Mouse (Mus musculus) thymus, postnatal 0 days (tissue): ENCODE results near the gene Tnni3k. TPM values are rescaled to one million over a fixed set of nuclear protein-coding genes. Genes with fewer than 3 reads are reported as not detected.

ENCODE experiments used
- DNase-seq: peaks from one replicate; pipeline ENCODE4 v3.0.0-alpha.2; 2015; ENCODE audit warnings: low spot score
- polyA plus RNA-seq: library from polyadenylated mRNA; unstranded; fragments of >200 nt; fragmentation: Nextera tagmentation; extraction: Ambion mirVana; gene quantifications from 2 replicates; pipeline ENCODE4 v1.2.1, GENCODE M21; 2015

Gene Tnni3k
- 0.20 TPM in 1 of 2 replicates, not detected in the other for polyA plus RNA-seq

DNA sequence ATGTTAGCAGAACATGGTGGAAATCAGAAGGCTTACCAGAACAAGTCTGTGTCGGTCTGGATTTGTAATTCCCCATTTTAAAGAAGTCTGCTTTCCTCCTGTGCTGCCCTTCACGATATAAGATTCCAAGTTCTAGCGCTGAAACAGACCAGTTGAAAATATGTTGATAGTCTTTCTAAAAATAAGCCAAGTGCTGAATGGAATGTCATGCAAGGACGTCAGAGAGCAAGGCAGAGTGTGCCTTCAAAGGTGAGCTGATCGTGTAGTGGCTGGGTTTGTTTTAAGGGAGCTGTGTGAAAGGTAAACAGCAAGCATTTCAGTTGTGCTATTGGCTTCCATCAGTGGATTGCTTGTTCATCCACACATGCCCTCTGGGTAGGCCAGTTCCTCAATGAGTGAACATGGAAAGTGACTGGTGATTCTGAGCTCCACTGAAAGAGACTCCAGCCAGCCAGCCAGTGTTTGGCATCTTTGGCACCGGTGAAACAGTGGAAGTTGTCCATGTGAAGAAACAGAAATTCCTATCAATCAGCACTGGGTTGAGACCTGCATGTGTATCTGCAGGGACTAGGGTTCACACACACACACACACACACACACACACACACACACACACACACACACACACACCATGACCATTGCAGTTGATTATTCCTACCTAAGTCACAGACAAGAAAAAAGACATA lies at the start of gene Tnni3k:
Gene Tnni3k (minus strand): TSS at position 177 of the 686 bp plus-strand sequence.
- no peak for DNase-seq

GRCm38 (mm10) chr3:155099266-155099665 lies 44.1 kb upstream of the Tnni3k start:
- DNase-seq: no peak

GRCm38 (mm10) chr3:155093116-155093956 lies 38.1 kb upstream of the Tnni3k start, which contains the start of the genes Fpgt and Lrriq3:
Fpgt (minus strand) TSS chr3:155093403.
Lrriq3 (plus strand) TSS chr3:155093434.
- peak; percentile 92 for DNase-seq

- DNase-seq: no peak
These were observed 36.9 kb upstream of the Tnni3k start for GRCm38 (mm10) chr3:155092081-155092480.

DNA sequence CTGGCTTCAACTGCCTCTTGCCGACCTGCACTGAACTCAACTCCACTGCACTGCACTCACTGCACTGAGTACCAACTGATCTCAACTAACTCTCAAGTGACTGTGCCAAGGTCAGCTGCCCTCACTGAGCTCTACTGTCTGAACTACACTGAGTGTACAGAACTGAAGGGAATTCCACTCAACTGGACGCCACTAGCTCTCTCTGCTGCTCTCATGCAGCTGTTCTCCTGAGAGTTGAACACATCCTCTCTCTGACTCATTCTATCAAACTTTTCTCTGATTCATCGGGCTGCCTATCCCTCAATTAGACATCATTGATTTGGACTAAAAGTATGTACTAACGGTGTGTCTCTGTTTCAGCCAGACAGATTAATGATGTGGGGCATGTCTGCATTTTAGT lies 22.7 kb upstream of the Tnni3k start:
- DNase-seq: no peak

DNA sequence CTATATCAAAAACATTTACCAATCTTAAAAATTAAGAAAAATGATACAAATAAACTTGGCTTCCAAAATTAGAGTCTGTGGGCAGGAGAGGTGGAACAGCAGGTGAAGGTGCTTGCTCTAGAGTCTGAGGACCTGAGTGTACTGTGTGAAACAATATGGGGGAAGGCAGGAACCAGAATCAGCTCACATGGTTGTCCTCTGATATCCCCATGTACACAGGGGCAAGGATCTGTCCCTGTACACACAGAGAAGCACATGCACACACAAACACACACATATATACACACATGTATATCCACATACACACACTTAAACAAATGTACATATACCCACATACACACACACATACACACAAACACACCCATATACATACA lies 4.2 kb upstream of the Tnni3k start:
- no peak for DNase-seq

DNA sequence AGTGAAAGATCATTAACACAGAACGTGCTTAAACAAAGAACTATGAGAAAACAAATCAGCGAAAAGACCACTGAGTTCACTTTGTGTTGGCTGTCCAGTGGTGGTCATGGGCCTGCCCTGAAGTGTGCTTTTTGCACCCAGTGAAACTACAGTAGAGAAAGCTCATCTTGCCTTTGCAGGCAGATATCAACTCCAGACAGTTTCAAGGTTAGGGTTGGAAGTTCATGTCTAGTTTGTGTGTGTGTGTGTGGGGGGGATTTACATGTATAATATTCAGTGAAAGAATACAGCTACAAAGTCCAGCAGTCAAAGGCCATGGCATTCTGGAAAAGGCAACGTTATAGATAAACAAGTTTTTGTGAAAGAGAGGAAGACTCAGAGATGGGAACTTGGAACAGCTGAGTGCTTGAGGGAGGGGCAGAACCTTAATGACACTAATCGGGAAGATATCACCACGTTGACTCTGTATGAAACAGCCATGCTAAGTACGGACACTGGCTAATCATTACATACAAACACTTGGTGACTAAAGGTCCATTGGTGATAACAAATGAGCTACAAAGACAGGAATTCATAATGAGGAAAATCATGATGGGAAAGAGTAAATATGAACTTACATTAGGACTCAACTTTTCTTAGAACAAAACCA lies 3.7 kb upstream of the Tnni3k start:
- DNase-seq: no peak

GRCm38 (mm10) chr3:155057566-155057965 lies 2.4 kb upstream of the Tnni3k start:
- no peak for DNase-seq

GRCm38 (mm10) chr3:155056606-155057005 lies 1.4 kb upstream of the Tnni3k start:
- DNase-seq: no peak

DNA sequence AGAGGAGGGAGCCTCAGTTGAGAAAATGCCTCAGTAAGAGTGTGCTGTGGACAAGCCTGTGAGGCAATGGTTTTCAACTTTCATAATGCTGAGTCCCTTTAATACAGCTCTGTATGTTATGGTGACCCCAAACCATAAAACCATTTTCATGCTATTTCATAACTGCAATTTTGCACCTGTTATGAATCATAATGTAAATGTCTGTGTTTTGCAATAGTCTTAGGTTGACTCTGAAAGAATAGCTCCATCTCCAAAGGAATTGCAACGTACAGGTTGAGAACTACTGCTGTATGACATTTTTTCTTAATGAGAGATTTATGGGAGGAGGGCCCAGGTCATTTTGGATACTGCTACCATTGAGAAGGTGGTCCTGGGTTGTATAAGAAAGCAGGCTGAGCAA lies 2.0 kb downstream of the Tnni3k start:
- no peak for DNase-seq

- no peak for DNase-seq
These were observed 3.2 kb downstream of the Tnni3k start for GRCm38 (mm10) chr3:155052021-155052420.

DNA sequence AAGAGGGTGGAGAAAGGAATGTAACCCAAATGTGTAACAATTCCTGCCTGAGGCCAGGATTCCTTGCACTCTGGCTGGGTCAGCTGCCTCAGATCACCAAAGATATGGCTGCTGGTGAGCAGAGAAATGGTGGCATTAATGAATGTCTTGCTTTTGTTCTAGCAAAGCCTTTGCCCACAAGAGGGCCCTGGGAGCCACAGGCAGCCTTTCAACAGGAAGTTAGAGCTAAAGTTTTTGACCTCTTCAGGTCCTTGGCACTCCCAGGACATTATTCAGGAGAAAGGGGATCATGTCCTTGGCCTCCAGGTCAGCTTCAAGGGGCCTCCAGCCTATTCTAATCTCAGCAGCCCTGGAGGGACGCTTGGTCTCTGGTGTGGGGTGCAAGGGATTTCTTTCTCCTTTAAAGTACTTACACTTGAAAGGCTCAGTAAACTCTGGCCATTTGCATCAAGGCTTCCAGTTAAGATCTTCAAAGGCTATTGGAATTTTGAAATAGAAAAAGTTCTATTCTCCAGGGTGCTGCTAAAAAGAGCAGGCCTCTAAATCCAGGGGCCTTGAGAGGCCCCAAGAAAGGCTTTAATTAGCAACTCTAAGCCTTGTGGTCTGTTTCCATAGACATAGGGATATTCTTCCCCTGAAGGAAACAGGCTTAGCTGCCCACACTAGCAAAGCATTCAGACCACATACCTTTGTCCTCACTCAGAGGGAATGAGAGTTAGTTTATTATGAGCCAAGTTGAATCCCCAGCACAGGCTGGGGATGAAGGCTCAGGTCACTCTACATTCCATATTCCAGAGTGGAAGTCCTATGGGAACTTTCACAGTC lies 16.0 kb downstream of the Tnni3k start:
- no peak for DNase-seq

- DNase-seq: no peak
These were observed 20.9 kb downstream of the Tnni3k start for GRCm38 (mm10) chr3:155034323-155034722.

DNA sequence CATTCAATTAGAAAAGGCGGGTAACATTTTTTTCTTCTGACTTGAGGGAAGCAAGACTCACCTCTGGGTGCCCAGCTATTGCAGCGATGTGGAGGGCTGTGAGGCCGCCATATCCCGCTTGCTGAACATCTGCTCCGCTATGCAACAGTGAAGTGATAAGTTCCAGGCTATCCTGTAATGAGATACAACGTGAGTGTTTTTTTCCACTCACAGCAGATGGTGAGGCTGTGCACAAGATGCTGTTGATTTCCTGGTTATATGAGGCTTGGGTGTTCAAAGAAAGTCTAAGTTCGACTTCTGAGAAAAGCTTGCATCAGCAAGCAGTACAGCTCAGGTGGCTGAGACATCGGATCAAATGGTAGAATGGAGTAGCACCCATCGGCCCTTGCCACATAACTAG lies 25.0 kb downstream of the Tnni3k start:
- DNase-seq: no peak

- DNase-seq: no peak
These were observed 52.4 kb downstream of the Tnni3k start for GRCm38 (mm10) chr3:155002781-155003180.

DNA sequence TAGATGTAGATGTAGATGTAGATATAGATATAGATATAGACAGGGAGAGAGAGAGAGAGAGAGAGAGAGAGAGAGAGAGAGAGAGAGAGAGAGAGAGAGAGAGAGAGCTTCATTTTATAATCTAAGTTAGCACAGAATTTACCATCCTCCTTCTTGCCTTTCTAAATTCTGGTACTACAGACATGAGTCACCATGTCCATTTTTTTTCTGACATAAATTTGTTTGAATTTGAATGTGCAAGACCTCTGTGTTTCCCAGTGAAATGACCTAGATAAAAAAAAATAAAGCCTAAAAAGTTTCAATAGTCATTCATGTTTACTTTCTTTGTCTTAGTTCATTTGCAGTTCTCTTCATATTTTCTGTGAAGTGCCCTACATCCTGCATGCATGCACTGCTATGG lies 54.2 kb downstream of the Tnni3k start:
- no peak for DNase-seq

- no peak for DNase-seq
These were observed 62.5 kb downstream of the Tnni3k start for GRCm38 (mm10) chr3:154992678-154993077.

DNA sequence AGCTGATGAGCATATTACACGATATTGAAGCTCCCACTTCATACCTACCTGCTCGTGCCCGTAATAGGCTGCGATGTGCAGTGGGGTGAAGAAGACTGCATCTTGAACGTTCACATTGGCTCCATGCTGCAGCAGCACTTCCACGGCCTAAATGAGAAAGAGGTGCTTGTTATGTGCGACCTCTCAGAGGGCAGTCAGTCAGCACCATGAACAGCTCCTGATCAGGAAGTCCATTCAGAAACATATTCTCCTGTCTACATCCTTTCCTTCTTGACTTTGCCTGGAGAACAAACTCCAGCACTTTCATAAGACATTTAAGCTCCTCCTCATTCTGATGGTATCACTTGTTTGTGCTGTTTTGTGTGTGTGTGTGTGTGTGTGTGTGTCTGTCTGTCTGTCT lies 76.1 kb downstream of the Tnni3k start:
- DNase-seq: no peak

GRCm38 (mm10) chr3:154971626-154972025 lies 83.6 kb downstream of the Tnni3k start:
- DNase-seq: no peak

- DNase-seq: no peak
These were observed 84.2 kb downstream of the Tnni3k start for GRCm38 (mm10) chr3:154970981-154971380.

DNA sequence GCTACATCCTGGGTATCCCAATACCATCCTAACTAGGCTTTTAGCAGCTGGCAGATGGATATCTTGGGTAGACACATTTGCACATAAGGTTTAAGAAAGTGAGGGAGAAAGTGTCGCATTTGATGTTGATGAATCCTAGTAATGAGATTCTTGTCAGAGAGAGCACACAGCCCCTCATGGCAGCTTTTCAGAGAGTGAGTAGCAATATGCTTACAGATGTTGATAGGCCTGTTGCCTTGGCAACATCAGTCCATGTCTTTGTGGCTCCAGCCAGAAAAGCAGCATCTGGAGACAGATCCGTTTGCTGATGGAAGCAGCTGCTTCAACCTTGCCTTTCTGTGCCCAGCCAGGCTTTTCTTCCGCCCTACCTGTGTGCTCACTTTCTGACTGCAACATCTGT lies 93.9 kb downstream of the Tnni3k start:
- no peak for DNase-seq
